Mouse (Mus musculus) spleen, adult 2 months (tissue): ENCODE measurements around the gene Lmf1. TPM values are rescaled to one million over a fixed set of nuclear protein-coding genes. Genes with fewer than 3 reads are reported as not detected.

Experiments used
- DNase-seq, 2 experiments: peaks; one replicate each; pipeline versions ENCODE4 v3.0.0 to v3.0.0-alpha.2; 2012 to 2021; ENCODE audit warnings: low spot score in 2 of 2, low read depth in 1 of 2
- H3K27ac ChIP-seq: fragments of 200-500 bp; 2 replicates; pipeline ENCODE4 v1.5.1; 2012; ENCODE audit warnings: low read length, inconsistent platforms; ENCODE audit not compliant: insufficient read depth
- H3K27me3 ChIP-seq: fragments of 200-500 bp; 2 replicates; pipeline ENCODE4 v1.6.1; 2012; ENCODE audit warnings: mild to moderate bottlenecking, moderate library complexity, low read length, inconsistent platforms; ENCODE audit not compliant: control insufficient read depth, insufficient read depth
- H3K36me3 ChIP-seq: fragments of 200-500 bp; 2 replicates; pipeline ENCODE4 v1.6.1; 2012; ENCODE audit warnings: mild to moderate bottlenecking, low read length, inconsistent platforms; ENCODE audit not compliant: control insufficient read depth, insufficient read depth
- H3K4me1 ChIP-seq: fragments of 200-500 bp; 2 replicates; pipeline ENCODE4 v1.6.1; 2011; ENCODE audit warnings: inconsistent platforms; ENCODE audit not compliant: control insufficient read depth, insufficient read depth, insufficient read length
- H3K4me3 ChIP-seq: fragments of 200-500 bp; 2 replicates; pipeline ENCODE4 v1.5.1; 2011; ENCODE audit warnings: mild to moderate bottlenecking, inconsistent platforms; ENCODE audit not compliant: insufficient read depth, insufficient read length; ENCODE audit errors: extremely low read depth
- CTCF ChIP-seq: fragments of 200-500 bp; IDR thresholded peaks from 2 replicates; pipeline ENCODE4 v1.5.1; 2011; ENCODE audit warnings: mild to moderate bottlenecking, inconsistent platforms; ENCODE audit not compliant: insufficient read depth, insufficient read length, insufficient replicate concordance; ENCODE audit errors: extremely low read depth
- POLR2A ChIP-seq: fragments of 200-500 bp; IDR thresholded peaks from 2 replicates; pipeline ENCODE4 v1.6.1; 2011; ENCODE audit warnings: low read depth, low read length, inconsistent platforms
- WGBS: fragments of 180-500 bp; shearing (Covaris S2); methylation state at CpG from one replicate; pipeline ENCODE4 v1.1.7; 2018; 5-methylcytosine and 5-hydroxymethylcytosine counted together
- polyA plus RNA-seq: library from polyadenylated mRNA; depleted of rRNA; stranded (reverse); fragments of >200 nt; gene quantifications from 2 replicates; pipeline ENCODE4 v1.2.3, GENCODE M21; 2012

Gene Lmf1
- polyA plus RNA-seq, 1 experiment, result 15.6 TPM

DNA sequence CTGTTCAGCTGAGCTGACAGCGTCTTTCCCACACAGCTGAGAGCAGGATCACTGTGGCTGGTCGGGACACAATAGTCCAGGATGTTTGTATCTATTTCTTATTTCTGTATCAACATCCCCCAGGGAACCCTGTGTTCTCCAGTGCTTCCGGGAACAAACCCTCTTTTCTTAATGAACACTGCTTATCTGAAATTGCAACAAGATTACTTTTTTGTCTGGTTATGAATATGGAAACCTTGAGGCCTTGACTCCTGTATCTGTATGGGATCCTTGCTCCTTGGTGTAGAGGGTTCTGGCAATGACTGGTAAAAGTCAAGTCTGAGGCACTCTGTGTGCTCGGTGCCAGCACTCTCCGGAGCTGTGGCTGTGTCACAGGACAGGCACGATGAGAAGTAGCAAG lies 11.2 kb downstream of the Lmf1 start:
- peaks cover 17% of the 10 kb centered on the region for H3K36me3 ChIP-seq
- no peaks in the 10 kb centered on the region for H3K27me3 ChIP-seq
- TF ChIP-seq POLR2A (no peak), CTCF (no peak)
- WGBS, result 95% methylated on average over 6 of the region's 6 CpGs
- H3K4me1 ChIP-seq, result no peaks in the 10 kb centered on the region
- H3K4me3 ChIP-seq, result no peak overlapping the region
- no peak for DNase-seq
- no peak overlapping the region for H3K27ac ChIP-seq

DNA sequence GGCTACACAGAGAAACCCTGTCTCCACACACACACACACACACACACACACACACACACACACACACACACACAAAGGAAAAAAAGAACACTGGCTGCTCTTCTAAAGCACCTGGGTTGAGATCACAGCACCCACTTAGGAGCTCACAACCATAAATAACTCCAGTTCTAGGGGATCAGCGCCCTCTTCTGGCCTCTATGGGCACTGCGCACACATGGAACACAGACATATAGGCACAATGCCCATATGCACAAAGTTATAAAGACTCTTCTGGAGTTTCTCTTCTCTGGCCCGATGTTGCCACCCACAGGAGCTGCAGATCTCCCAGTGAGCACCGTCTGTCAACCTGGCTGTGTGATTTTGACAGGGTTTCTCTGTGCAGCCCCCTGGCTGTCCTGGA lies 12.1 kb downstream of the Lmf1 start:
- no peaks in the 10 kb centered on the region for H3K4me1 ChIP-seq
- WGBS, result 91% methylated on average over 4 of the region's 4 CpGs
- DNase-seq, result no peak
- H3K27me3 ChIP-seq, result no peaks in the 10 kb centered on the region
- peaks cover 14% of the 10 kb centered on the region for H3K36me3 ChIP-seq
- H3K4me3 ChIP-seq, result no peak overlapping the region
- H3K27ac ChIP-seq, result no peak overlapping the region
- TF ChIP-seq CTCF (no peak), POLR2A (no peak)

GRCm38 (mm10) chr17:25592336-25592735 lies 13.5 kb downstream of the Lmf1 start:
- no peaks in the 10 kb centered on the region for H3K27me3 ChIP-seq
- H3K27ac ChIP-seq, result no peak overlapping the region
- no peak overlapping the region for H3K4me3 ChIP-seq
- TF ChIP-seq POLR2A, result no peak
- TF ChIP-seq CTCF, result no peak
- peaks cover 14% of the 10 kb centered on the region for H3K36me3 ChIP-seq
- DNase-seq, result no peak
- WGBS, result 86% methylated on average over 6 of the region's 6 CpGs
- H3K4me1 ChIP-seq, result no peaks in the 10 kb centered on the region

DNA sequence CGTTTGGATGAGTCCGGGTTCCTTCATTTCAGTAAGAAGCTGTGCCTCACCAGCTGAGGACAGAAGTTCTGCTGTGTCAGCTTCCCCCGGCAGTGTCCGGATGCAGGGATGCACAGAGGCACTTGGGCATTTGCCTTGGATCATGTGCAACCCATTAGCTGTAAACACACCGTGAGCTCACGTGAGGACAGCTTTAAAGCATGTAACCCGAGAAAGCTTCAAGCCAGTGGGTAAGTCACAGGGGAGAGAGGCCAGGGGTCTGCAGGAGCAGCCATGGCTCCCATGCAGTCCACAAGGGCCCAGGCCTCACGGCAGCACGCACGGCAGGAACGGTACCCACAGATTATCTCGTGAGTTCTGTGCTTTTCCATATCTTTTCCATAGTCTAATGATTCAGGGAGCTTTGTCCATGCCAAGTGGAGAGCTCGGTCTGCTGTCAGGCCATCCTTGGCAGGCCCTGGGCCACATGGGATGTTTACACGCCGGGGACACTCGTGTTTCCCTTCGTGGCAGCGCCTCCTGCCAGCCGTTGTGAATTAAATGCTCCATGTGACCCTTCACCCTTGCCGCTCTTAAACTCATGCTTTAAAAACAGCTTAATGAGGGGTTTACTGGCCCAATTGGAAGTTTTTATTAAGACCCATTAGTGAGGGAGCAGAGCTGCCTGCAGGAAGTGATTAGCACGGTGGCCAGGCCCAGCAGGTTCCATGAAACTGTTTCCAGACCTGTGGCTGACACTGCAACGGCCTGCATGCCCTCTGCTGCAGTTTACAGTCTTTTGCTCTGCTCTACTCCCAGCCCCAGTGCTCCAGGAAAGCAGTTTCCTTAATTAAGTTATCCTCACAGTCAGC lies 14.8 kb downstream of the Lmf1 start:
- WGBS, result 88% methylated on average over 22 of the region's 22 CpGs
- H3K27me3 ChIP-seq, result no peaks in the 10 kb centered on the region
- DNase-seq, result no peak
- H3K4me1 ChIP-seq, result no peaks in the 10 kb centered on the region
- H3K36me3 ChIP-seq, result peaks cover 9% of the 10 kb centered on the region
- TF ChIP-seq CTCF (no peak), POLR2A (no peak)
- H3K4me3 ChIP-seq, result no peak overlapping the region
- H3K27ac ChIP-seq, result no peak overlapping the region

DNA sequence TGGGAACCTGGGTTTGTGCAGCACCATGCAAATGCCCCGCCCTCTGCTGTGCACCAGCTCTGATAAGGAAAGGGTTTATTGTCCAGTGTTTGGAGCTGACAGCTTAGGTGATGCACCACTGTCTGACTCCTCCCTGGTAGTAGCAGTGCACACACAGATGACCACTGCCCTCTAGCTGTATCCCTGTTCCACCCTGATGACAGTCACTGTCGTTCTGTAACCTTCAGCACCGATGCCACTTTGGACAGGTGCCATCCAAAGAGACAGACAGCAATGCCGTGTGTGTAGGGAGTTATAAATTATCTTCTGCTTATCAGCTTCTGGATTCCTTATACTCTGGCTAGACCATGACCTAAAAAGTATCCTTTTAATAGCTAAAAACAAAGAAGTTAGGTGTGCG lies 16.6 kb downstream of the Lmf1 start:
- H3K36me3 ChIP-seq, result peaks cover 4% of the 10 kb centered on the region
- 92% methylated on average over 5 of the region's 5 CpGs for WGBS
- TF ChIP-seq CTCF (no peak), POLR2A (no peak)
- H3K4me1 ChIP-seq, result no peaks in the 10 kb centered on the region
- H3K4me3 ChIP-seq, result no peak overlapping the region
- no peak for DNase-seq
- no peaks in the 10 kb centered on the region for H3K27me3 ChIP-seq
- no peak overlapping the region for H3K27ac ChIP-seq

DNA sequence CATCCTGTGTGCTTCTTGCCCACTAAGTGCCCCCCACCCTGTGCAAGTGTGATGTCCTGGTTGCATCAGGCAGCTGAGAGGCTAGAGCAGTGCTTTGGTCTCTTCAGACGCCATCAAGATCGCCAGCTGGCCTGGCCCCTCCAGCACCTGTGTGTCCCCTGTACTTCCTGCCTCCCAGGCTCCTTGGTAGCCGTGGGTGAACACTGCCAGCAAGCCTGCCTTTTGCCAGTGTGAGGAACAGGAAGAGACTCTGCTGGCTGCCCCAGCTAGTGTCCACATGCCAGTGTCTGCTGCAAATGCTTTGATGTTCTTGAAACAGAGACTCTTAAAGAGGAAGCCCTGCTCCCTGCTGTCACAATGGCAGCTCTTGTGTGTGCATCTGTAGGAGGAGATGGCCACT lies 18.7 kb downstream of the Lmf1 start:
- H3K27ac ChIP-seq, result no peak overlapping the region
- DNase-seq, result no peak
- peaks cover 2% of the 10 kb centered on the region; the same call in 1 of the 2 replicates for H3K36me3 ChIP-seq
- no peak for TF ChIP-seq POLR2A
- no peak for TF ChIP-seq CTCF
- no peak overlapping the region for H3K4me3 ChIP-seq
- WGBS, result 34% methylated on average over 3 of the region's 3 CpGs
- no peaks in the 10 kb centered on the region for H3K27me3 ChIP-seq
- no peaks in the 10 kb centered on the region for H3K4me1 ChIP-seq

- no peak for DNase-seq
- H3K4me1 ChIP-seq, result peaks cover 2% of the 10 kb centered on the region; the same call in 1 of the 2 replicates
- no peaks in the 10 kb centered on the region for H3K36me3 ChIP-seq
- H3K4me3 ChIP-seq, result no peak overlapping the region
- WGBS, result 41% methylated on average over 8 of the region's 8 CpGs
- no peaks in the 10 kb centered on the region for H3K27me3 ChIP-seq
- no peak for TF ChIP-seq CTCF
- H3K27ac ChIP-seq, result no peak overlapping the region
Measured at GRCm38 (mm10) chr17:25602366-25602765, 23.5 kb downstream of the Lmf1 start.
